Mouse (Mus musculus): Measurements from ENCODE around the gene Gm20708. TPM values are rescaled to one million over a fixed set of nuclear protein-coding genes. Genes with fewer than 3 reads are reported as not detected.
A peak's percentile ranks its signal among the peaks of the same experiment; 100 is the strongest.
"Not testable (repeated sequence)": the region's sequence is repeated elsewhere in the genome, so short reads cannot be mapped to it uniquely, and the experiment has no call there.

Gene Gm20708
- polyA plus RNA-seq, 1 experiment from 2014 or later: 0.41 TPM

GRCm38 (mm10) chr11:117829671-117830215 is 20.3 kb downstream of the Gm20708 start:
- peaks cover 20% of the 10 kb centered on the region; the same call in 1 of the 2 replicates for H3K4me1 ChIP-seq (ENCODE audit: control insufficient read depth, insufficient read depth, low read length)
- H3K27ac ChIP-seq (ENCODE audit: low read depth, low read length): no peak overlapping the region
- no peak overlapping the region for H3K4me2 ChIP-seq (ENCODE audit: low read length)
- no peak overlapping the region for H3K4me3 ChIP-seq (ENCODE audit: low read depth, low read length)
- no peaks in the 10 kb centered on the region for H3K27me3 ChIP-seq (replicated peaks; ENCODE audit: control insufficient read depth, insufficient read depth, low read length)
- H3K9ac ChIP-seq (ENCODE audit: low read length): no peak overlapping the region
- no peak for DNase-seq (ENCODE audit: low spot score)
- H3K9me3 ChIP-seq (replicated peaks; ENCODE audit: control insufficient read depth, low read length): no peaks in the 10 kb centered on the region
- ATAC-seq: no peak
- no peaks in the 10 kb centered on the region for H3K36me3 ChIP-seq (ENCODE audit: control insufficient read depth, insufficient read depth, low read length)
- WGBS: 87% methylated on average over 2 of the region's 2 CpGs

GRCm38 (mm10) chr11:117830401-117830800 is 20.9 kb downstream of the Gm20708 start:
- 59% methylated on average over 9 of the region's 9 CpGs for WGBS
- H3K4me1 ChIP-seq (ENCODE audit: control insufficient read depth, insufficient read depth, low read length): peaks cover 14% of the 10 kb centered on the region; the same call in 1 of the 2 replicates
- no peak overlapping the region for H3K9ac ChIP-seq (ENCODE audit: low read length)
- DNase-seq (ENCODE audit: low spot score) (peak; percentile 33), ATAC-seq (no peak)
- no peaks in the 10 kb centered on the region for H3K27me3 ChIP-seq (replicated peaks; ENCODE audit: control insufficient read depth, insufficient read depth, low read length)
- H3K4me3 ChIP-seq (ENCODE audit: low read depth, low read length): no peak overlapping the region
- no peak overlapping the region for H3K4me2 ChIP-seq (ENCODE audit: low read length)
- no peak overlapping the region for H3K27ac ChIP-seq (ENCODE audit: low read depth, low read length)
- H3K9me3 ChIP-seq (replicated peaks; ENCODE audit: control insufficient read depth, low read length): no peaks in the 10 kb centered on the region
- H3K36me3 ChIP-seq (ENCODE audit: control insufficient read depth, insufficient read depth, low read length): no peaks in the 10 kb centered on the region

DNA sequence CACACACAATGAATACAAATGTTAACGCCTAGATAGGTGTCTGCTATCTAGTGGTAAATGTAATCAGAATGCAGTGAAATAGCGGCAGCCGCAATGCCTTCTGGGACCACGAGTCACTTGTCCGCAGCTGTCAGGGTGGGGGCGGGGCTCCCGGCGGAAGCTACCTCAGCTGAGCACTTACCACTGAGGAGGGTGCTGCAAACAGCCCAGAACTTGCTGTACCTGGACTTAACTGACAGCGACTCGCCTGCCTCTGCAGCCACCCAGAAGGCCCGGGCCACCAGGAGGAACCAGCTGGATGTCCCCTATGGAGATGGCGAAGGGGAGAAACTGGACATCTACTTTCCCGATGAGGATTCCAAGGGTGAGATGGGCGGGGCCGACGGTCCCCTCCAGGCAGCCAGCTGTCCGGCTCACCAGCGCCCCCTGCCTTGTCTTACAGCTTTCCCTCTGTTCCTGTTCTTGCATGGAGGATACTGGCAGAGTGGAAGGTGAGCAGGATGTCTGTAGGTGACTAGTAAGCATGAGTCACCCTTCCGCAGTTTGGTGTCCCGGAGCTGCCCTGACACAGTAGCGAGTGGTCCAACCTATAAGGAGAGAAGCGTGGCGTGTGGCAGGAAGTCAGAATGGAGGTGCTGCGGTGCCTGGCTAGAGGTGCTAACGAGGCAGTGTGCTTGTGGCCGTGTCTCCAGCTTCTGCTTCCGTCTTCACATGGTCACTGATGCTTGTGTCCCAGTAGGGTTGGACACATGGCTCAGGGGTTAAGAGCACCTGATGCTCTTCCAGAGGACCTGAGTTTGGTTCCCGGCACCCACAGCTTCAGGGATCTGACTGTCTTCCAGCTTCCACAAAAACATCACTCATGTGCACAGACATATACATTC is 22.9 kb downstream of the Gm20708 start:
- DNase-seq (ENCODE audit: low spot score) (peak; percentile 79), ATAC-seq (peak; percentile 73)
- H3K27ac ChIP-seq (ENCODE audit: low read depth, low read length): no peak overlapping the region
- peaks cover 17% of the 10 kb centered on the region; the same call in 1 of the 2 replicates for H3K4me1 ChIP-seq (ENCODE audit: control insufficient read depth, insufficient read depth, low read length)
- peak overlapping the region; percentile 51 for H3K4me2 ChIP-seq (ENCODE audit: low read length)
- H3K36me3 ChIP-seq (ENCODE audit: control insufficient read depth, insufficient read depth, low read length): no peaks in the 10 kb centered on the region
- peak overlapping the region; percentile 21 for H3K4me3 ChIP-seq (ENCODE audit: low read depth, low read length)
- H3K9me3 ChIP-seq (replicated peaks; ENCODE audit: control insufficient read depth, low read length): no peaks in the 10 kb centered on the region
- H3K9ac ChIP-seq (ENCODE audit: low read length): no peak overlapping the region
- 19% methylated on average over 28 of the region's 28 CpGs for WGBS
- no peaks in the 10 kb centered on the region for H3K27me3 ChIP-seq (replicated peaks; ENCODE audit: control insufficient read depth, insufficient read depth, low read length)

- not testable (repeated sequence) for H3K9ac ChIP-seq (ENCODE audit: low read length); H3K27ac ChIP-seq (ENCODE audit: low read depth, low read length); H3K4me2 ChIP-seq (ENCODE audit: low read length); DNase-seq (ENCODE audit: low spot score); H3K9me3 ChIP-seq (replicated peaks; ENCODE audit: control insufficient read depth, low read length); H3K36me3 ChIP-seq (ENCODE audit: control insufficient read depth, insufficient read depth, low read length); H3K27me3 ChIP-seq (replicated peaks; ENCODE audit: control insufficient read depth, insufficient read depth, low read length); ATAC-seq; H3K4me1 ChIP-seq (ENCODE audit: control insufficient read depth, insufficient read depth, low read length); H3K4me3 ChIP-seq (ENCODE audit: low read depth, low read length)
- 92% methylated on average over 4 of the region's 6 CpGs for WGBS
Measured at GRCm38 (mm10) chr11:117833509-117833908, 24.0 kb downstream of the Gm20708 start.

DNA sequence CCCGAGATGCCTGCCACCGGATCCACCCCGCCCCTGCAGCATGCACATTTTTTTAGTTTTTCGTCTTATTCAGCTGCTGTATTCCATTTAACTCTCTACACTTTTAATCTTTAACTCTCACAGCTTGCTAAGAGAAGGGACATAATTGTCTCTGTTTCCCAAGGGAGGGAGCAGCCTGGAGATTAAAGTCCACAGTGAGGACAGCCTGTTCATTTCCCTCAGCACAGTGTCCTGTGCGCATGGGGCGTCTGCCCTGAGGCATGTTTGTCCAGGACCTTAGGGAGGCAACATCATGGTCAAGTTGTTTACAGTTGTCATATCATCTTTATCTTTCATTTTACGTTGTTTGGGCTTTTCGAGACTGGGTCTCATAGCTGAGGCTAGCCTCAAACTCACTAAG is 24.6 kb downstream of the Gm20708 start:
- no peak for DNase-seq (ENCODE audit: low spot score)
- no peaks in the 10 kb centered on the region for H3K9me3 ChIP-seq (replicated peaks; ENCODE audit: control insufficient read depth, low read length)
- H3K4me1 ChIP-seq (ENCODE audit: control insufficient read depth, insufficient read depth, low read length): peaks cover 8% of the 10 kb centered on the region; the same call in 1 of the 2 replicates
- H3K36me3 ChIP-seq (ENCODE audit: control insufficient read depth, insufficient read depth, low read length): no peaks in the 10 kb centered on the region
- ATAC-seq: no peak
- H3K4me3 ChIP-seq (ENCODE audit: low read depth, low read length): no peak overlapping the region
- WGBS: 92% methylated on average over 8 of the region's 8 CpGs
- no peak overlapping the region for H3K9ac ChIP-seq (ENCODE audit: low read length)
- H3K27me3 ChIP-seq (replicated peaks; ENCODE audit: control insufficient read depth, insufficient read depth, low read length): no peaks in the 10 kb centered on the region
- no peak overlapping the region for H3K4me2 ChIP-seq (ENCODE audit: low read length)
- no peak overlapping the region for H3K27ac ChIP-seq (ENCODE audit: low read depth, low read length)

DNA sequence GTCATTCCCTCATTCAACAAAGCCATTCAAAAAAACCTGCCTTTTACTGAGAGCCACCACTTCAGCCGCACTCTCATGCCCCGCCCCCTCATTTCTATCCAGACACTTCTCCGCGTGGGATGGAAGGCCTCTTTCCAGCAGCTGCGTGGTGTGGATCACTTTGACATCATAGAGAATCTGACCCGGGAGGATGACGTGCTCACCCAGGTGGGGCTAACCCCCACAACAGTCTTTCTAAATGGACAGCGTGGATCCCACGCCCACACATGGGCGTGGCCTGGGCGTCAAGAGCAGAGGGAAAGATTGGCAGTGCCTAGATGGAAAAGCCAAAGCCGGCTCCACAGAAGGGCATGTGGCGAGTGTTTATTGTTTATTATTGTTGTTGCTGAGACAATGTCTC is 26.8 kb downstream of the Gm20708 start:
- Histone ChIP-seq H3K4me2 (ENCODE audit: low read length) (peak overlapping the region; percentile 36; the same call in 1 of the 2 replicates), H3K27me3 (replicated peaks; ENCODE audit: control insufficient read depth, insufficient read depth, low read length) (no peaks in the 10 kb centered on the region), H3K36me3 (ENCODE audit: control insufficient read depth, insufficient read depth, low read length) (no peaks in the 10 kb centered on the region), H3K4me3 (ENCODE audit: low read depth, low read length) (no peak overlapping the region), H3K9ac (ENCODE audit: low read length) (no peak overlapping the region), H3K4me1 (ENCODE audit: control insufficient read depth, insufficient read depth, low read length) (peaks cover 7% of the 10 kb centered on the region; the same call in 1 of the 2 replicates), H3K9me3 (replicated peaks; ENCODE audit: control insufficient read depth, low read length) (no peaks in the 10 kb centered on the region), H3K27ac (ENCODE audit: low read depth, low read length) (no peak overlapping the region)
- DNase-seq (ENCODE audit: low spot score) (peak; percentile 57), ATAC-seq (peak; percentile 27; the same call in 1 of the 2 replicates)
- 23% methylated on average over 13 of the region's 13 CpGs for WGBS

DNA sequence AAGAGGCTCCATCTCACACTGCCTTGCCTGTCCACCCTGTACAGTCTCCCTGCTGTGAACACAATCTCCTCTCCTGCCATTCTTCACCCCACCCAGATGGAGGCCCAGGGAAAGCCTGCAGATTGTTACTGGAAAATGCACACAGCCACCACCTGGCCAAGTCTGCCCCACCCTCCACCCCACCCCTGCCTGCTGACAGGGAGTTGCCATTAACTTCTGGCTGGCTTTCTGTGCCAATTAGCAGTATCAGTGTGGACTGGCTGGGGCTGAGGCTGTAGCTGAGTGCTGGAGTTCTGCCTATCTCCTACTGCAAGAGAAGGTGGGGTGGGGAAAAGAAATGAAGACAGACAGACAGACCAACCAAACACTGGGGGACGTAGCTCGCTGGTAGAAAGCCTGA is 29.1 kb downstream of the Gm20708 start:
- Histone ChIP-seq H3K4me2 (ENCODE audit: low read length) (no peak overlapping the region), H3K4me3 (ENCODE audit: low read depth, low read length) (no peak overlapping the region), H3K9ac (ENCODE audit: low read length) (no peak overlapping the region), H3K4me1 (ENCODE audit: control insufficient read depth, insufficient read depth, low read length) (peaks cover 3% of the 10 kb centered on the region; the same call in 1 of the 2 replicates), H3K36me3 (ENCODE audit: control insufficient read depth, insufficient read depth, low read length) (no peaks in the 10 kb centered on the region), H3K9me3 (replicated peaks; ENCODE audit: control insufficient read depth, low read length) (no peaks in the 10 kb centered on the region), H3K27me3 (replicated peaks; ENCODE audit: control insufficient read depth, insufficient read depth, low read length) (no peaks in the 10 kb centered on the region), H3K27ac (ENCODE audit: low read depth, low read length) (no peak overlapping the region; the same call in 1 of the 2 replicates)
- DNase-seq (ENCODE audit: low spot score): peak; percentile 32
- ATAC-seq: peak; percentile 42; the same call in 1 of the 2 replicates
- 88% methylated on average over 2 of the region's 2 CpGs for WGBS

GRCm38 (mm10) chr11:117839021-117839420 is 29.6 kb downstream of the Gm20708 start:
- WGBS: 81% methylated on average over 1 of the region's 1 CpGs
- no peak overlapping the region; the same call in 1 of the 2 replicates for H3K27ac ChIP-seq (ENCODE audit: low read depth, low read length)
- peak; percentile 40 for DNase-seq (ENCODE audit: low spot score)

GRCm38 (mm10) chr11:117840910-117841309 is 31.4 kb downstream of the Gm20708 start:
- Histone ChIP-seq H3K27me3 (replicated peaks; ENCODE audit: control insufficient read depth, insufficient read depth, low read length) (no peaks in the 10 kb centered on the region), H3K4me1 (ENCODE audit: control insufficient read depth, insufficient read depth, low read length) (peaks cover 3% of the 10 kb centered on the region; the same call in 1 of the 2 replicates), H3K27ac (ENCODE audit: low read depth, low read length) (no peak overlapping the region), H3K9me3 (replicated peaks; ENCODE audit: control insufficient read depth, low read length) (no peaks in the 10 kb centered on the region), H3K4me3 (ENCODE audit: low read depth, low read length) (no peak overlapping the region), H3K36me3 (ENCODE audit: control insufficient read depth, insufficient read depth, low read length) (no peaks in the 10 kb centered on the region), H3K4me2 (ENCODE audit: low read length) (no peak overlapping the region), H3K9ac (ENCODE audit: low read length) (no peak overlapping the region)
- no peak for ATAC-seq
- DNase-seq (ENCODE audit: low spot score): no peak
- 59% methylated on average over 1 of the region's 1 CpGs for WGBS

More at GRCm38 (mm10) chr11:117839021-117839420, 29.6 kb downstream of the Gm20708 start:
- no peak overlapping the region for H3K4me3 ChIP-seq (ENCODE audit: low read depth, low read length)
- no peaks in the 10 kb centered on the region for H3K36me3 ChIP-seq (ENCODE audit: control insufficient read depth, insufficient read depth, low read length)
- no peaks in the 10 kb centered on the region for H3K9me3 ChIP-seq (replicated peaks; ENCODE audit: control insufficient read depth, low read length)
- H3K27me3 ChIP-seq (replicated peaks; ENCODE audit: control insufficient read depth, insufficient read depth, low read length): no peaks in the 10 kb centered on the region
- H3K9ac ChIP-seq (ENCODE audit: low read length): no peak overlapping the region
- H3K4me2 ChIP-seq (ENCODE audit: low read length): no peak overlapping the region
- H3K4me1 ChIP-seq (ENCODE audit: control insufficient read depth, insufficient read depth, low read length): peaks cover 3% of the 10 kb centered on the region; the same call in 1 of the 2 replicates
- ATAC-seq: no peak

All from forebrain, embryonic 14.5 days (tissue).